Mouse (Mus musculus) ES-E14 (cell line): ENCODE data around the gene Rgsl1.

Experiments used
- CHD2 ChIP-seq: IDR thresholded peaks from 2 replicates; pipeline ENCODE4 v1.6.1; 2014; ENCODE audit warnings: mild to moderate bottlenecking, low read depth, low read length, inconsistent platforms
- ZC3H11A ChIP-seq: IDR thresholded peaks from 2 replicates; pipeline ENCODE4 v1.6.1; 2012; ENCODE audit warnings: low read depth, mild to moderate bottlenecking, inconsistent platforms, low read length, borderline replicate concordance
- ZNF384 ChIP-seq: IDR thresholded peaks from 2 replicates; pipeline ENCODE4 v1.6.1; 2012; ENCODE audit warnings: low read depth, low read length, inconsistent platforms

- TF ChIP-seq CHD2 (no peak), ZC3H11A (no peak), ZNF384 (no peak)
Measured at GRCm38 (mm10) chr1:153783339-153783738, 60.6 kb downstream of the Rgsl1 start.
